Mouse (Mus musculus) hindbrain, embryonic 15.5 days (tissue): ENCODE measurements around the gene Epb41l5. TPM values are rescaled to one million over a fixed set of nuclear protein-coding genes. Genes with fewer than 3 reads are reported as not detected.

Source experiments
- ATAC-seq: fragments of 200-750 bp; cut with Nextera tagmentation; 2 replicates; pipeline ENCODE4 v1.8.0; 2017; ENCODE audit warnings: low read depth, moderate number of reproducible peaks, moderate TSS enrichment; ENCODE audit not compliant: low FRiP score
- H3K27ac ChIP-seq: fragments of 300-500 bp; sonication (generic); replicated peaks from 2 replicates; pipeline ENCODE4 v1.5.1; 2015; ENCODE audit warnings: mild to moderate bottlenecking, inconsistent platforms
- H3K27me3 ChIP-seq: fragments of 300-500 bp; sonication (generic); 2 replicates; pipeline ENCODE4 v1.6.1; 2015; ENCODE audit warnings: control low read depth, inconsistent platforms
- H3K36me3 ChIP-seq: fragments of 300-500 bp; sonication (generic); 2 replicates; pipeline ENCODE4 v1.6.1; 2015; ENCODE audit warnings: control low read depth, inconsistent platforms
- H3K4me1 ChIP-seq: fragments of 300-500 bp; sonication (generic); replicated peaks from 2 replicates; pipeline ENCODE4 v1.6.1; 2015; ENCODE audit warnings: control low read depth, inconsistent platforms
- H3K4me2 ChIP-seq: fragments of 300-500 bp; sonication (generic); 2 replicates; pipeline ENCODE4 v1.6.1; 2015; ENCODE audit warnings: moderate library complexity, mild to moderate bottlenecking, inconsistent platforms
- H3K4me3 ChIP-seq: fragments of 300-500 bp; sonication (generic); 2 replicates; pipeline ENCODE4 v1.5.1; 2015; ENCODE audit warnings: mild to moderate bottlenecking, inconsistent platforms
- H3K9ac ChIP-seq: fragments of 300-500 bp; sonication (generic); 2 replicates; pipeline ENCODE4 v1.6.1; 2015; ENCODE audit warnings: inconsistent platforms
- H3K9me3 ChIP-seq: fragments of 300-500 bp; sonication (generic); 2 replicates; pipeline ENCODE4 v1.6.1; 2016; ENCODE audit warnings: control low read depth, inconsistent platforms
- WGBS: fragments of 180-500 bp; shearing (Covaris S2); methylation state at CpG from one replicate; pipeline ENCODE4 v1.1.7; 2015; 5-methylcytosine and 5-hydroxymethylcytosine counted together
- polyA plus RNA-seq: library from polyadenylated mRNA; unstranded; fragments of >200 nt; fragmentation: Nextera tagmentation; extraction: Ambion mirVana; gene quantifications from 2 replicates; pipeline ENCODE4 v1.2.1, GENCODE M21; 2015

Gene Epb41l5
- polyA plus RNA-seq, 1 experiment from 2014 or later, result 20.6 TPM

GRCm38 (mm10) chr1:119525689-119526591, 122.9 kb downstream of the Epb41l5 start, which contains the start of gene Tmem185b:
Gene Tmem185b, plus strand, starts transcription at chr1:119526160.
- peaks cover 27% of the 10 kb centered on the region for H3K4me1 ChIP-seq
- peak; percentile 97 for ATAC-seq
- WGBS, result 2% methylated on average over 80 of the region's 82 CpGs
- peak within 1 kb of the TSS; percentile 84 for H3K4me2 ChIP-seq
- peak within 1 kb of the TSS; percentile 91 for H3K27ac ChIP-seq
- H3K27me3 ChIP-seq, result no peaks in the 10 kb centered on the region
- H3K36me3 ChIP-seq, result peaks cover 20% of the 10 kb centered on the region
- peak within 1 kb of the TSS; percentile 87 for H3K9ac ChIP-seq
- H3K4me3 ChIP-seq, result peak within 1 kb of the TSS; percentile 89
- H3K9me3 ChIP-seq, result no peaks in the 10 kb centered on the region

GRCm38 (mm10) chr1:119525004-119525444, 123.8 kb downstream of the Epb41l5 start:
- 4% methylated on average over 5 of the region's 5 CpGs for WGBS
- H3K4me3 ChIP-seq, result peak overlapping the region; percentile 89
- peak overlapping the region; percentile 91 for H3K27ac ChIP-seq
- peaks cover 27% of the 10 kb centered on the region for H3K4me1 ChIP-seq
- peak overlapping the region; percentile 84 for H3K4me2 ChIP-seq
- H3K9ac ChIP-seq, result peak overlapping the region; percentile 87
- H3K9me3 ChIP-seq, result no peaks in the 10 kb centered on the region
- peaks cover 20% of the 10 kb centered on the region for H3K36me3 ChIP-seq
- no peaks in the 10 kb centered on the region for H3K27me3 ChIP-seq
- no peak for ATAC-seq

- Histone ChIP-seq H3K36me3 (peaks cover 15% of the 10 kb centered on the region), H3K9ac (no peak overlapping the region), H3K27me3 (no peaks in the 10 kb centered on the region), H3K27ac (no peak overlapping the region), H3K4me1 (peaks cover 27% of the 10 kb centered on the region), H3K4me3 (no peak overlapping the region), H3K4me2 (no peak overlapping the region), H3K9me3 (no peaks in the 10 kb centered on the region)
- 94% methylated on average over 7 of the region's 7 CpGs for WGBS
- ATAC-seq, result no peak
Measured at GRCm38 (mm10) chr1:119523826-119524225, 125.0 kb downstream of the Epb41l5 start.

- Histone ChIP-seq H3K9ac (no peak overlapping the region), H3K9me3 (no peaks in the 10 kb centered on the region), H3K27ac (no peak overlapping the region), H3K36me3 (peaks cover 10% of the 10 kb centered on the region), H3K4me2 (no peak overlapping the region), H3K4me3 (no peak overlapping the region), H3K27me3 (no peaks in the 10 kb centered on the region), H3K4me1 (peaks cover 27% of the 10 kb centered on the region)
- no peak for ATAC-seq
- 81% methylated on average over 7 of the region's 7 CpGs for WGBS
Measured at GRCm38 (mm10) chr1:119523369-119523768, 125.4 kb downstream of the Epb41l5 start.

GRCm38 (mm10) chr1:119522726-119523125, 126.1 kb downstream of the Epb41l5 start:
- Histone ChIP-seq H3K9ac (no peak overlapping the region), H3K9me3 (no peaks in the 10 kb centered on the region), H3K27me3 (no peaks in the 10 kb centered on the region), H3K4me3 (no peak overlapping the region), H3K4me2 (no peak overlapping the region), H3K4me1 (peaks cover 25% of the 10 kb centered on the region), H3K27ac (no peak overlapping the region), H3K36me3 (peaks cover 6% of the 10 kb centered on the region)
- ATAC-seq, result no peak
- 86% methylated on average over 4 of the region's 4 CpGs for WGBS

- Histone ChIP-seq H3K4me1 (peaks cover 20% of the 10 kb centered on the region), H3K27me3 (no peaks in the 10 kb centered on the region), H3K4me2 (no peak overlapping the region), H3K9ac (no peak overlapping the region), H3K9me3 (no peaks in the 10 kb centered on the region), H3K36me3 (no peaks in the 10 kb centered on the region), H3K27ac (no peak overlapping the region), H3K4me3 (no peak overlapping the region)
- WGBS, result 82% methylated on average over 7 of the region's 7 CpGs
- ATAC-seq, result no peak
Measured at GRCm38 (mm10) chr1:119521681-119522080, 127.1 kb downstream of the Epb41l5 start.

- Histone ChIP-seq H3K4me2 (no peak overlapping the region), H3K36me3 (no peaks in the 10 kb centered on the region), H3K4me1 (peaks cover 14% of the 10 kb centered on the region), H3K4me3 (no peak overlapping the region), H3K27ac (no peak overlapping the region), H3K27me3 (no peaks in the 10 kb centered on the region), H3K9me3 (no peaks in the 10 kb centered on the region), H3K9ac (no peak overlapping the region)
- ATAC-seq, result no peak
- WGBS, result 38% methylated on average over 2 of the region's 2 CpGs
Measured at GRCm38 (mm10) chr1:119521029-119521428, 127.8 kb downstream of the Epb41l5 start.

- H3K4me3 ChIP-seq, result no peak overlapping the region
- no peaks in the 10 kb centered on the region for H3K9me3 ChIP-seq
- no peaks in the 10 kb centered on the region for H3K27me3 ChIP-seq
- no peak overlapping the region for H3K4me2 ChIP-seq
- H3K27ac ChIP-seq, result no peak overlapping the region
- no peaks in the 10 kb centered on the region for H3K36me3 ChIP-seq
- peaks cover under 1% of the 10 kb centered on the region for H3K4me1 ChIP-seq
- 83% methylated on average over 6 of the region's 6 CpGs for WGBS
- ATAC-seq, result no peak
- H3K9ac ChIP-seq, result no peak overlapping the region
Measured at GRCm38 (mm10) chr1:119519286-119519685, 129.5 kb downstream of the Epb41l5 start.

- no peak overlapping the region for H3K9ac ChIP-seq
- H3K4me3 ChIP-seq, result no peak overlapping the region
- no peak overlapping the region for H3K4me2 ChIP-seq
- no peaks in the 10 kb centered on the region for H3K9me3 ChIP-seq
- no peaks in the 10 kb centered on the region for H3K27me3 ChIP-seq
- no peaks in the 10 kb centered on the region for H3K4me1 ChIP-seq
- ATAC-seq, result no peak
- no peaks in the 10 kb centered on the region for H3K36me3 ChIP-seq
- H3K27ac ChIP-seq, result no peak overlapping the region
Measured at GRCm38 (mm10) chr1:119518786-119519185, 130.0 kb downstream of the Epb41l5 start.

GRCm38 (mm10) chr1:119518060-119518459, 130.7 kb downstream of the Epb41l5 start:
- no peak overlapping the region for H3K9ac ChIP-seq
- 70% methylated on average over 7 of the region's 7 CpGs for WGBS
- H3K27ac ChIP-seq, result no peak overlapping the region
- H3K4me1 ChIP-seq, result no peaks in the 10 kb centered on the region
- H3K4me2 ChIP-seq, result no peak overlapping the region
- no peak for ATAC-seq
- no peak overlapping the region for H3K4me3 ChIP-seq
- no peaks in the 10 kb centered on the region for H3K9me3 ChIP-seq
- H3K36me3 ChIP-seq, result no peaks in the 10 kb centered on the region
- no peaks in the 10 kb centered on the region for H3K27me3 ChIP-seq

GRCm38 (mm10) chr1:119510857-119511256, 137.9 kb downstream of the Epb41l5 start:
- Histone ChIP-seq H3K4me3 (no peak overlapping the region), H3K9ac (no peak overlapping the region), H3K27me3 (peaks cover 3% of the 10 kb centered on the region; the same call in 1 of the 2 replicates), H3K27ac (no peak overlapping the region), H3K4me2 (no peak overlapping the region), H3K9me3 (no peaks in the 10 kb centered on the region), H3K36me3 (no peaks in the 10 kb centered on the region), H3K4me1 (peaks cover 6% of the 10 kb centered on the region; the same call in 1 of the 2 replicates)
- no peak for ATAC-seq
- 79% methylated on average over 8 of the region's 8 CpGs for WGBS

- Histone ChIP-seq H3K9ac (no peak overlapping the region), H3K4me1 (peaks cover 9% of the 10 kb centered on the region), H3K9me3 (no peaks in the 10 kb centered on the region), H3K27me3 (peaks cover 3% of the 10 kb centered on the region; the same call in 1 of the 2 replicates), H3K4me3 (no peak overlapping the region), H3K36me3 (no peaks in the 10 kb centered on the region), H3K27ac (no peak overlapping the region), H3K4me2 (no peak overlapping the region)
- no peak for ATAC-seq
- WGBS, result 71% methylated on average over 9 of the region's 9 CpGs
Measured at GRCm38 (mm10) chr1:119510409-119510808, 138.4 kb downstream of the Epb41l5 start.
